Mouse (Mus musculus) liver, adult 2 months (tissue): ENCODE measurements around the gene Gak. TPM values are rescaled to one million over a fixed set of nuclear protein-coding genes. Genes with fewer than 3 reads are reported as not detected.

Experiments
- DNase-seq: peaks from one replicate; pipeline ENCODE4 v3.0.0-alpha.2; 2011; ENCODE audit warnings: low read depth, low spot score; ENCODE audit errors: extremely low read depth
- H3K27ac ChIP-seq: fragments of 200-500 bp; replicated peaks from 2 replicates; pipeline ENCODE4 v1.5.1; 2012; ENCODE audit warnings: low read depth, mild to moderate bottlenecking, control low read depth, inconsistent platforms, low read length; ENCODE audit not compliant: insufficient read depth
- H3K27me3 ChIP-seq: fragments of 200-500 bp; 2 replicates; pipeline ENCODE4 v1.6.1; 2012; ENCODE audit warnings: mild to moderate bottlenecking, moderate library complexity, low read length, inconsistent platforms; ENCODE audit not compliant: control insufficient read depth, insufficient read depth
- H3K36me3 ChIP-seq: fragments of 200-500 bp; 2 replicates; pipeline ENCODE4 v1.6.1; 2012; ENCODE audit warnings: low read length, inconsistent platforms; ENCODE audit not compliant: control insufficient read depth, insufficient read depth
- H3K4me1 ChIP-seq: fragments of 200-500 bp; 2 replicates; pipeline ENCODE4 v1.6.1; 2011; ENCODE audit warnings: low read length; ENCODE audit not compliant: control insufficient read depth, insufficient read depth
- H3K4me3 ChIP-seq: fragments of 200-500 bp; 2 replicates; pipeline ENCODE4 v1.5.1; 2011; ENCODE audit warnings: low read depth, mild to moderate bottlenecking, control low read depth, low read length, moderate library complexity; ENCODE audit not compliant: insufficient read depth
- H3K79me2 ChIP-seq: fragments of 200-500 bp; 2 replicates; pipeline ENCODE4 v1.6.1; 2012; ENCODE audit warnings: inconsistent platforms, mild to moderate bottlenecking, low read length, moderate library complexity; ENCODE audit not compliant: control insufficient read depth, insufficient read depth
- H3K9ac ChIP-seq: fragments of 200-500 bp; 2 replicates; pipeline ENCODE4 v1.6.1; 2012; ENCODE audit warnings: low read depth, mild to moderate bottlenecking, control low read depth, inconsistent platforms, low read length
- CTCF ChIP-seq: fragments of 200-500 bp; IDR thresholded peaks from 2 replicates; pipeline ENCODE4 v1.5.1; 2011; ENCODE audit warnings: low read depth, low read length, control low read depth
- POLR2A ChIP-seq: fragments of 200-500 bp; IDR thresholded peaks from 2 replicates; pipeline ENCODE4 v1.6.1; 2011; ENCODE audit warnings: low read length, control low read depth; ENCODE audit not compliant: insufficient read depth; ENCODE audit errors: extremely low read depth
- WGBS: fragments of 180-500 bp; shearing (Covaris S2); methylation state at CpG from one replicate; pipeline ENCODE4 v1.1.7; 2018; 5-methylcytosine and 5-hydroxymethylcytosine counted together
- polyA plus RNA-seq: library from polyadenylated mRNA; depleted of rRNA; stranded (reverse); fragments of >200 nt; gene quantifications from 2 replicates; pipeline ENCODE4 v1.2.3, GENCODE M21; 2012; rRNA removed
- total RNA-seq: library from RNA; depleted of rRNA; stranded (reverse); fragments of >200 nt; gene quantifications from 2 replicates; pipeline ENCODE4 v1.2.3, GENCODE M21; 2014; rRNA removed

Gene Gak
- total and polyA plus RNA-seq, 2 experiments, result 32.7 to 54.7 TPM

DNA sequence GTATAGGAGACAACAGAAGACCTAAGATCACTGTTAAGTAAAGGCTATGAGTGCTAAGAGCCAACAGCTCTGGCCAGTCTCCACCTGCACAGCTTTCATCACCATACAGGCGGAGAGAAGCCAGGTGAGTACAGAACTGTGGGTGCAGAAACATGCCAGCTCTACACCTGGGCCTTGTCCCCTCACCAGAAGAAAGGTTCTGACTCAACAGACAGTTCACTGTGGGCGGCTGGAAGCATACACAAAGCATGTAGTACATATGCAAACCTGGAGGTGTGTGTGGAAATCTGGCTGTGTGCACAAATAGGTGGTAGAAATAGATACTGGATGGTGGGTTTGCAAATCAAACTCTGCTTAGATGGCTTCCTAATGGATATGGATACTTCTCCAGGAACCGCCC is 107.0 kb downstream of the Gak start:
- TF ChIP-seq POLR2A (no peak), CTCF (no peak)
- no peak overlapping the region for H3K9ac ChIP-seq
- no peaks in the 10 kb centered on the region for H3K79me2 ChIP-seq
- no peaks in the 10 kb centered on the region for H3K27me3 ChIP-seq
- DNase-seq, result no peak
- 91% methylated on average over 3 of the region's 3 CpGs for WGBS
- no peaks in the 10 kb centered on the region for H3K4me1 ChIP-seq
- H3K36me3 ChIP-seq, result no peaks in the 10 kb centered on the region
- no peak overlapping the region for H3K27ac ChIP-seq
- H3K4me3 ChIP-seq, result no peak overlapping the region

- H3K4me1 ChIP-seq, result no peaks in the 10 kb centered on the region
- TF ChIP-seq CTCF, result no peak
- no peak for TF ChIP-seq POLR2A
- no peaks in the 10 kb centered on the region for H3K36me3 ChIP-seq
- no peaks in the 10 kb centered on the region for H3K79me2 ChIP-seq
- no peak for DNase-seq
- no peak overlapping the region for H3K27ac ChIP-seq
- H3K9ac ChIP-seq, result no peak overlapping the region
- H3K4me3 ChIP-seq, result no peak overlapping the region
- 66% methylated on average over 3 of the region's 3 CpGs for WGBS
- no peaks in the 10 kb centered on the region for H3K27me3 ChIP-seq
These were observed 107.7 kb downstream of the Gak start for GRCm38 (mm10) chr5:108521896-108522295.

DNA sequence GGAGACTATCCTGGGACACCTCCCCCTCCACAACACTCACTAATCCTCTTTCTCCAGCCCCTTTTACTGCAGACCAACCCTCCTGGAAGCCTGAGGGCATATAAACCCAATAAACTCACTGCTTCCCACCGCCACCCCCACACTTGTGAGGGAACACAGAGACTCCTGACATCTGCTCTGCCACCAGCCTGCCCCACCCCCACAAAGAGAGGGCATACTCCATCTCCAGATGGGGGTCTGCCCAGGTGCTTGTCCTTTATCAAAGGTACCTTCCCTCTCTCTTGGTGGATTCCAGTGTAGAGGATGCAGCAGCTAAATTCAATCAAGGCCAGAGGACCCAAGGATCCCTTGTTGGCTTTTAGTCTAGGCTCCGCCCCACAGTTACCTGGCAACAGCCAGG is 108.5 kb downstream of the Gak start:
- Histone ChIP-seq H3K9ac (no peak overlapping the region), H3K4me1 (no peaks in the 10 kb centered on the region), H3K27me3 (no peaks in the 10 kb centered on the region), H3K4me3 (no peak overlapping the region), H3K27ac (no peak overlapping the region), H3K36me3 (no peaks in the 10 kb centered on the region), H3K79me2 (no peaks in the 10 kb centered on the region)
- WGBS, result 81% methylated on average over 2 of the region's 2 CpGs
- TF ChIP-seq POLR2A, result no peak
- DNase-seq, result no peak

DNA sequence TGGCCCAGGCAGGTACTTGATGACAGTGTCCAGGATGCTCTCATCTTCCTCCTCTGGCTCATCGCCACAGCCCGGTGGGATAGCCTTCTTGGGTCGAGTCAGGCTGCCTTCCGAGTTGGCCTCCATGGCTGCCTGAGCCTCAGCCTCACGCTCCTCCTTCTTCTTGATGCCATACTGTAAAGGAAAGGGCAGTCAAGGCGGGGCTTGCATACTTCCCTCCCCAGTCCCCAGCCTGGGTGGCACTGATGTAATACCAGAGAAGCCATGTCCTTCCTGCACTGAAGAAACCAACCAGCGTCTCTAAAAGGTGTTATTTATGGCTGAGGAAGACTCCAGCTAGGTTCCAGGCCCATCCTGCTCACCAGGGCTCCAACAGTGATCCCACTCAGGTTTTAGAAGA is 109.4 kb downstream of the Gak start:
- Histone ChIP-seq H3K27ac (no peak overlapping the region), H3K36me3 (no peaks in the 10 kb centered on the region), H3K4me3 (no peak overlapping the region), H3K79me2 (no peaks in the 10 kb centered on the region), H3K9ac (no peak overlapping the region), H3K27me3 (no peaks in the 10 kb centered on the region), H3K4me1 (no peaks in the 10 kb centered on the region)
- DNase-seq, result no peak
- 74% methylated on average over 7 of the region's 7 CpGs for WGBS
- TF ChIP-seq POLR2A (no peak), CTCF (no peak)

Other genes starting within 250 kb of the Gak start
- gene Pde6b, start 241.4 kb downstream of the Gak start, total RNA-seq, result not detected in 2 replicates
- gene Pde6b, start 241.4 kb downstream of the Gak start, polyA plus RNA-seq, result not detected in 2 replicates
- 438 and 500 TPM in 2 replicates for gene Atp5k, start 195.3 kb downstream of the Gak start, total RNA-seq
- 65.2 and 73.2 TPM in 2 replicates for gene Atp5k, start 195.3 kb downstream of the Gak start, polyA plus RNA-seq
- 1.9 and 3.0 TPM in 2 replicates for gene Mfsd7a, start 180.9 kb downstream of the Gak start, total RNA-seq
- gene Mfsd7a, start 180.9 kb downstream of the Gak start, polyA plus RNA-seq, result 2.6 and 4.7 TPM in 2 replicates
- 11.4 and 13.3 TPM in 2 replicates for gene Pcgf3, start 168.5 kb downstream of the Gak start, total RNA-seq
- 4.5 and 5.6 TPM in 2 replicates for gene Pcgf3, start 168.5 kb downstream of the Gak start, polyA plus RNA-seq
- gene Cplx1, start 79.7 kb downstream of the Gak start, total RNA-seq, result not detected in 2 replicates
- gene Cplx1, start 79.7 kb downstream of the Gak start, polyA plus RNA-seq, result not detected in 2 replicates
- 6.0 and 9.9 TPM in 2 replicates for gene Tmem175, start within 50 bp of the Gak start, total RNA-seq
- 19.4 TPM in 2 replicates for gene Tmem175, start within 50 bp of the Gak start, polyA plus RNA-seq
- gene Idua, start 30.6 kb upstream of the Gak start, total RNA-seq, result 2.1 and 2.6 TPM in 2 replicates
- 4.3 and 7.3 TPM in 2 replicates for gene Idua, start 30.6 kb upstream of the Gak start, polyA plus RNA-seq
- 14.0 and 16.3 TPM in 2 replicates for gene Dgkq, start 39.9 kb upstream of the Gak start, total RNA-seq
- 19.5 and 28.2 TPM in 2 replicates for gene Dgkq, start 39.9 kb upstream of the Gak start, polyA plus RNA-seq
- 121 and 190 TPM in 2 replicates for gene Slc26a1, start 45.8 kb upstream of the Gak start, total RNA-seq
- 261 and 264 TPM in 2 replicates for gene Slc26a1, start 45.8 kb upstream of the Gak start, polyA plus RNA-seq
- 20.2 and 22.7 TPM in 2 replicates for gene Fgfrl1, start 62.6 kb upstream of the Gak start, total RNA-seq
- gene Fgfrl1, start 62.6 kb upstream of the Gak start, polyA plus RNA-seq, result 42.3 and 49.9 TPM in 2 replicates
- gene Rnf212, start 145.2 kb upstream of the Gak start, total RNA-seq, result not detected in 2 replicates
- gene Rnf212, start 145.2 kb upstream of the Gak start, polyA plus RNA-seq, result not detected in 2 replicates
- gene Tmed11, start 165.6 kb upstream of the Gak start, total RNA-seq, result 0.46 TPM in 1 of 2 replicates, not detected in the other
- not detected in 2 replicates for gene Tmed11, start 165.6 kb upstream of the Gak start, polyA plus RNA-seq
- gene Vmn2r8, start 179.1 kb upstream of the Gak start, total RNA-seq, result not detected in 2 replicates
- gene Vmn2r8, start 179.1 kb upstream of the Gak start, polyA plus RNA-seq, result not detected in 2 replicates
- gene Vmn2r9, start 222.8 kb upstream of the Gak start, total RNA-seq, result not detected in 2 replicates
- not detected in 2 replicates for gene Vmn2r9, start 222.8 kb upstream of the Gak start, polyA plus RNA-seq